Mouse (Mus musculus): ENCODE data around the gene Prkar2a.

The Prkar2a gene

DNA sequence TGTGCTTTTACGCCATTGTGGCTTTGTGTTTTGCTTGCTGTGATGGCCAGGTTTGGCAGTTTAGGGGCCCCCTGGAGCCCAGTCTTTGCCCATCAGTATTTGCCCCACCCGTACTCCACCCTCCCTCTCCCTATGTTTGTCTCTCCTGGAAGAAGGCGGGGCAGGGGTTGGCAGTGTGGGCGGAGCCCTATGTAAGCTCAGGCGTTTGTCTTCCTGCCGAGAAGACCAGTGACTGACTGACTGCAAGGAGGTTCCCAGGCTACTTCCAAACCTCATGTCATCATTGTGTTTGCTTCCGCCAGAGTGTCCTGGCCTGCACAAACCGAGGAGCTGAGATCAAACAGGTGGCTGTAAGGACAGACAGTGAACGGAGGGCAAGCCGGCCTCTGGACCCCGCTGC lies 106.6 kb downstream of the Prkar2a start:
- DNase-seq (ENCODE audit: low spot score) = no peak

DNA sequence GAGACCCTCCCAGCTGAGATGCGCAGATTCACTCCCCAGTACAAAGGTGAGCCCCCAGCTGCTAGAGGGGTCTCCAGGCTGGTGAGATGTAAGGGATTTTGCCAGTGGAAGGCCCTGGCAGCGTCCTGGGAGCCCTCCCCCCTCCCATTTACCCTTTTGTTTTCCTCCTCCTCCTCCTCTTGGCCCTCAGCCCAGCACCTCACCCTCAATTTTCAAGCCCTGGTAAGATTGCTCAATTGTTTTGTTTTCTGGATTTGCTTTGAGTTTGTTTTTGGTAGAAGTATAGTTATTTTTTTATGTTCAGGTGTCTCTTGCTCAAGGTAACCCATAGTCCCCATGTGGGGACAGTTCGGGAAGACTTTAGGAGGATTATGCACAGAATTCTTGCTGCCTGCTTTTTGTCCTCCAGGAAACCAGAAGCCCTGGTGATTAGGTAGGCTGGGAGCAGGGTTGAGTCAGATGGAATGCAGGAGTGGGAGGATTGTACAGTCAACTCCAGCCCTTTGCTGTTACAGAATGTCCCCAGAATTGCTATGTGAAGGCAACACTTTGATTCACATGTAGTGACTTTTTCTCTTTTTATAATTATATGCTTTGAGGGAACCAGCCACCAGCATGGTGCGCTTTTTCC lies 107.4 kb downstream of the Prkar2a start:
- no peak for DNase-seq (ENCODE audit: low spot score)

DNA sequence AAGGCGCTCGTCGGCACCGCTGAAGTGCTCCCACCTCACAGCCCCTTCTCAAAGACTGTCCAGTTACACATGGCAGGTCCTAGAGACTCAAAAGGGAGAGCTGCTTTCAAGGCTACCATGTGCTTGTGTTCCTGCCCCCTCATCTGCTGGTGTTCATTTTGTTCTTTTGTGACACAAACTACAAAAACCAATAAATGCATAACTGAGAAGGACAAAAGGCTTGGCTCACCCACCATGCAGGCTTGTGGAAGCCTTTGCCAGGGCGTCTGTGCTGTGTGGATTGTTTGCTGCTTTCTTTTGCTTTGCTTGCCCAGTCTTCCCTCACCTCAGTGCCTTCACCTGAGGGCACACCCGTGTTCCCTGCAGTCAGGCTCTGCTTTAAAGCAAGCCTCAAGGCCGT lies 108.4 kb downstream of the Prkar2a start:
- no peak for DNase-seq (ENCODE audit: low spot score)

DNA sequence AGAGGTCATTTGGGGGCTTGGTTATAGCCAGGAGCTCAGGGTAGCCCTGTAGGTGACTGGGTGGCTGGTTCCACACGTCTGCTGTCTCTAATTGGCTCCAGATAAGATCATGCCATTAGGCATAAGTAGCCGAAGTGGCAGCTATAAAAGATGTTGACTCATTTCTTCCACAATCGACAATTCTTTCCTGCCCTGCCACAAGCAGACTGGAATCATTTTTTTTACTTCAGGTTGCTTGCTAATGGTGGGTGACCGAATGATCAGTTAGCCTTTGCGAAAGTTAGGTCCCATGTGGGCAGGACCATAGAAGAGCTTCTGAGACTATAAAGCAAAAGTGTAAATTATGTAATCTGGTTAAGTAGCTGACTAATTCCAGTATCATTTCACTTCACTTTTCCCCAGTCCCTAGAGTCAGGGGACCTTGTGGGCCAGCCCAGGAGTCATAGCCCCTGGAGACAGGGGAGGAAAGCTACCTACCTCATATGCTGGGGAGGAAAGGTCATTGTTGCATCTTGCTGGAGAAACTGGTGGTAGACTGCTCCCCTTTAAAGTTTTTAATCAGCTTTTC lies 109.5 kb downstream of the Prkar2a start:
- no peak for DNase-seq (ENCODE audit: low spot score)

DNA sequence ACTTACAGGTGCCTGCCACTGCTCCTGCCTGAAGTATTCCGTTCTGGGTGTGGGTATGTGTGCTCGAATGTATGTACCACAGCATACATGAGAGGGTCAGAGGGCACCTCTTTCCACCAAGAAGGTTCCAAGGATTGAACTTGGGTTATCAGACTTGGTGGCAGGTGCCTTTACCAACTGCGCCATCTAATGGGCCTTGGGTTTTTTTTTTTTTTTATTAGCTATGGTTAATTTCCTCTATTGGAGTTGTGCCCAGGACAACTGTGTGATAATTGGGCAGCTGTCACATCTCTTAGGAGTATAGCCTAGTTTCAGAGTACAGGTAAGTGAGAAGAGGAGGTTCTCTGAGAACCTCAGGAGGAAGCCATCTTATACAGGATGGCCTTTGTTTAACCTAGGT lies 110.5 kb downstream of the Prkar2a start:
- no peak for DNase-seq (ENCODE audit: low spot score)
